Mouse (Mus musculus): Measurements from ENCODE around the gene Itpr1.

DNA sequence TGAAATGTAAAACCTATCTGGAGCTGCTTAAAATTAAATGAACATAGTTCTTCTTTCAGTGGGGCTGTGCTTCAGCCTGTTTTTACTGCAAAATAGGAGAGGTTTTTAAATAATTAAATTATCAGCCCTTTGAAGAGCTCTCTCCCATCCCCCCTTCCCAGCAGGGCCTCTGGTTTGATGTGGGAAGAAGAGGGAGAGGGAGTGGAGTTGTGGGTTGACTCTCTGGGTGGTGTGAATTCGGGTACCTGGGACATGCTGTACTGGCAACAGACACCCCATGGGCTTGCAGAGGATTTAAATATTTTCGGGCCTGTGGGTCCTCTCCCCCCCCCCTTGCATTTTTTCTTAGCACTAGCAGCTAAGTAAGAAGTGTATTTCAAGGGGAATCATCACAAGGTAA lies 15.7 kb downstream of the Itpr1 start:
- TF ChIP-seq CTCF (IDR thresholded peaks at IDR 0.05; ENCODE audit: insufficient read depth, low read depth, low read length) (no peak), POLR2A (IDR thresholded peaks at IDR 0.05; ENCODE audit: insufficient read depth, low read depth, low read length) (no peak)

Data from olfactory bulb, adult 2 months (tissue).